Mouse (Mus musculus): ENCODE results near the gene Il1r1.

- TF ChIP-seq POLR2A (IDR thresholded peaks at IDR 0.05; ENCODE audit: low read depth, low read length) (no peak), CTCF (conservative IDR thresholded peaks at IDR 0.05; ENCODE audit: insufficient read depth, insufficient read length, low read depth, low read length) (no peak)
These were observed 6.3 kb upstream of the Il1r1 start for GRCm38 (mm10) chr1:40218603-40219002.
